Mouse (Mus musculus): Measurements from ENCODE around the gene E030018B13Rik. TPM values are rescaled to one million over a fixed set of nuclear protein-coding genes. Genes with fewer than 3 reads are reported as not detected.

The E030018B13Rik gene
- polyA plus RNA-seq (2012; ENCODE audit: insufficient read depth, low replicate concordance) = not detected in 2 replicates

GRCm38 (mm10) chr7:63916268-63916907 is at the start of gene E030018B13Rik:
E030018B13Rik (plus strand) TSS chr7:63916857.
- peaks cover 100% of the 10 kb centered on the region for H3K4me1 ChIP-seq
- H3K9me3 ChIP-seq = no peaks in the 10 kb centered on the region
- TF ChIP-seq FLI1 (IDR thresholded peaks at IDR 0.05; ENCODE audit: low read length) (no peak), GATA1 (IDR thresholded peaks at IDR 0.05; ENCODE audit: borderline replicate concordance, low read length) (no peak)
- H3K4me3 ChIP-seq (replicated peaks) = peak within 1 kb of the TSS; percentile 54
- H3K27me3 ChIP-seq (replicated peaks) = no peaks in the 10 kb centered on the region
- peaks cover 82% of the 10 kb centered on the region for H3K36me3 ChIP-seq (replicated peaks; ENCODE audit: low read length)

GRCm38 (mm10) chr7:63868356-63868918 is 48.2 kb upstream of the E030018B13Rik start:
- no peak for TF ChIP-seq FLI1 (IDR thresholded peaks at IDR 0.05; ENCODE audit: low read length)
- no peak for TF ChIP-seq GATA1 (IDR thresholded peaks at IDR 0.05; ENCODE audit: borderline replicate concordance, low read length)
- H3K27me3 ChIP-seq (replicated peaks) = peaks cover 47% of the 10 kb centered on the region
- no peaks in the 10 kb centered on the region for H3K9me3 ChIP-seq
- peaks cover 10% of the 10 kb centered on the region for H3K4me1 ChIP-seq
- no peaks in the 10 kb centered on the region for H3K36me3 ChIP-seq (replicated peaks; ENCODE audit: low read length)
- no peak overlapping the region for H3K4me3 ChIP-seq (replicated peaks)

GRCm38 (mm10) chr7:63871698-63872097 is 45.0 kb upstream of the E030018B13Rik start:
- H3K4me1 ChIP-seq = peaks cover 20% of the 10 kb centered on the region
- no peaks in the 10 kb centered on the region for H3K9me3 ChIP-seq
- TF ChIP-seq GATA1 (IDR thresholded peaks at IDR 0.05; ENCODE audit: borderline replicate concordance, low read length) (no peak), FLI1 (IDR thresholded peaks at IDR 0.05; ENCODE audit: low read length) (no peak)
- H3K4me3 ChIP-seq (replicated peaks) = no peak overlapping the region
- no peaks in the 10 kb centered on the region for H3K36me3 ChIP-seq (replicated peaks; ENCODE audit: low read length)
- peaks cover 47% of the 10 kb centered on the region for H3K27me3 ChIP-seq (replicated peaks)

DNA sequence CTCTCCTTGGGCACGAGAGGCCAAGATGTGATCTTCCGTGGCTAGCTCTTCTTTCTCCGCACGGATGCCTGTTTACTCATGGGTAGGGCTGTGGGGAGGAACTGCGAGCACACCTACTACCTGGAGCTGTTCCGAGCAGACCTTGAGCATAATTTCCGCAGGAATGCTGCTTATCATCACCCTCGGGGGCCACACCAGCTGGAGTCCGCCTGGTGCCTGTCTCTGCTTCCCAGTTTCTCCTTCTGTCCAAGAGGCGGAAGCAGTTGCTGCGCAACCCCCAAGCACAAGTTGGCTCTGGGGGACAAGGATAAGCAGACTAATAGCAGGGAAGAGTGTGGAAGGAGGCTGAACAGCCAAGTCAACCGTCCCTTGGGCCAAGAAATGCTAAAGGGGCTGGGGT is 42.8 kb upstream of the E030018B13Rik start:
- Histone ChIP-seq H3K9me3 (no peaks in the 10 kb centered on the region), H3K27me3 (replicated peaks) (peaks cover 44% of the 10 kb centered on the region), H3K4me1 (peaks cover 14% of the 10 kb centered on the region), H3K4me3 (replicated peaks) (no peak overlapping the region), H3K36me3 (replicated peaks; ENCODE audit: low read length) (no peaks in the 10 kb centered on the region)
- TF ChIP-seq FLI1 (IDR thresholded peaks at IDR 0.05; ENCODE audit: low read length) = no peak
- no peak for TF ChIP-seq GATA1 (IDR thresholded peaks at IDR 0.05; ENCODE audit: borderline replicate concordance, low read length)

GRCm38 (mm10) chr7:63875686-63876085 is 41.0 kb upstream of the E030018B13Rik start:
- Histone ChIP-seq H3K9me3 (no peaks in the 10 kb centered on the region), H3K36me3 (replicated peaks; ENCODE audit: low read length) (no peaks in the 10 kb centered on the region), H3K4me1 (peaks cover 14% of the 10 kb centered on the region), H3K4me3 (replicated peaks) (no peak overlapping the region), H3K27me3 (replicated peaks) (peaks cover 45% of the 10 kb centered on the region)
- TF ChIP-seq GATA1 (IDR thresholded peaks at IDR 0.05; ENCODE audit: borderline replicate concordance, low read length) = no peak
- TF ChIP-seq FLI1 (IDR thresholded peaks at IDR 0.05; ENCODE audit: low read length) = no peak

DNA sequence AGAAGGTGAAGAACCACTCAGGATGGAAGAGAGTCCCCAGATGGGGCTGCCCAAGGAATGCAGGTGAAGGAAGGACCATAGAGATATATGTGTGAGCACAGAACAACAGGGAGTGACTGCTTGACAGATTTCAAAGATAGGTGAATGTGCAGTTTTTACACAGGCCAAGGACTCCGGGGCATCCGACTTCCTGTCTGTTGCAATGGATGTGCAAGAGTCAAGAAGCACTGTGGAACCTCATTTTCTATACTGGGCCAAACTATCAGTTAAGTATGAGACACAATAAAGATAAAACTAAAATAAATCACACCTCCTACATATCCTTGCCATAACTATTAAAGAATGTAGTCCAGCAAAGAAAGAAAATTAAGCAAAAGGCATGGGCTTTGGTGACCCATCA is 40.0 kb upstream of the E030018B13Rik start:
- TF ChIP-seq GATA1 (IDR thresholded peaks at IDR 0.05; ENCODE audit: borderline replicate concordance, low read length) (no peak), FLI1 (IDR thresholded peaks at IDR 0.05; ENCODE audit: low read length) (no peak)
- no peak overlapping the region for H3K4me3 ChIP-seq (replicated peaks)
- peaks cover 14% of the 10 kb centered on the region for H3K4me1 ChIP-seq
- H3K9me3 ChIP-seq = no peaks in the 10 kb centered on the region
- H3K36me3 ChIP-seq (replicated peaks; ENCODE audit: low read length) = no peaks in the 10 kb centered on the region
- H3K27me3 ChIP-seq (replicated peaks) = peaks cover 43% of the 10 kb centered on the region

DNA sequence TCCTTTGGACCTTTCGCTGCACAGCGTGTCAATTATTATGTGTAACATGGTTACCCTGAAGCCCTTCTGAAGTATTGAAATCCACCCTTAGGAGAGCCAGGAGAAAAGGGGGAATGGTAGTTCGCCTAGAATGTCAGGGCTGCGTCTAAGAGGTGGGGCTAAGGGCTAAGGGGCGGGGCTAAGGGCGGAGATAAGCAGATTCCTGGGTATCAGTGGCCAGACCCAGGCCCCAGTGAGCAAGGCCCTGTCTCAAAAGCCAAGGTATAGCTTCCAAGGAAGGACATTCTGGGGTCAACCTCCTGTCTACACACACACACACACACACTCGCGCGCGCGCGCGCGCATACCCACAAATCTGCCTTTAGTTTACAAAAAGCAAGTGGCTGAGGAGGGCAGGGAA is 39.0 kb upstream of the E030018B13Rik start:
- Histone ChIP-seq H3K9me3 (no peaks in the 10 kb centered on the region), H3K36me3 (replicated peaks; ENCODE audit: low read length) (no peaks in the 10 kb centered on the region), H3K4me1 (peaks cover 14% of the 10 kb centered on the region), H3K4me3 (replicated peaks) (no peak overlapping the region), H3K27me3 (replicated peaks) (peaks cover 47% of the 10 kb centered on the region)
- TF ChIP-seq GATA1 (IDR thresholded peaks at IDR 0.05; ENCODE audit: borderline replicate concordance, low read length) = no peak
- no peak for TF ChIP-seq FLI1 (IDR thresholded peaks at IDR 0.05; ENCODE audit: low read length)

DNA sequence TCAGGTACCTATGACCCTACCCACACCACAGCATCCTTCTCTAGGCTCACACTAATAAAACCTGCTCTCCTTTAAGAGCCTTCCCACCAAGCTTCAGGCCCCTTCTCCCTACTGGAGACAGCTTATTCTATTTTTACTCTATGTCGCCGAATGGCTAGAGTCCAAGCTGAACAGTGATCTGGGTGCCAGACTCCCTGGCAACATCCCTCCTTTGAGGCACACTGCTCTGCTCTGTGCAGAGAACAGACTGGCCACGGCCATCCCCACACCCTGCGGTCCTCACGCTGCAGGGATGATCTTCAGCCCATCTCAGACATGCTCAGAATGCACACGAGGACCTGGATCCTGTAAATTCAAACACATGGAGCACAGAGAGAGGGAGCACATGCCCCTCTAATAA is 37.1 kb upstream of the E030018B13Rik start:
- Histone ChIP-seq H3K9me3 (no peaks in the 10 kb centered on the region), H3K27me3 (replicated peaks) (peaks cover 39% of the 10 kb centered on the region), H3K4me1 (peaks cover 3% of the 10 kb centered on the region), H3K36me3 (replicated peaks; ENCODE audit: low read length) (no peaks in the 10 kb centered on the region), H3K4me3 (replicated peaks) (no peak overlapping the region)
- TF ChIP-seq GATA1 (IDR thresholded peaks at IDR 0.05; ENCODE audit: borderline replicate concordance, low read length) (no peak), FLI1 (IDR thresholded peaks at IDR 0.05; ENCODE audit: low read length) (no peak)

- Histone ChIP-seq H3K4me3 (replicated peaks) (no peak overlapping the region), H3K27me3 (replicated peaks) (peaks cover 20% of the 10 kb centered on the region), H3K9me3 (no peaks in the 10 kb centered on the region), H3K36me3 (replicated peaks; ENCODE audit: low read length) (peaks cover 10% of the 10 kb centered on the region), H3K4me1 (peaks cover 10% of the 10 kb centered on the region)
- no peak for TF ChIP-seq GATA1 (IDR thresholded peaks at IDR 0.05; ENCODE audit: borderline replicate concordance, low read length)
- TF ChIP-seq FLI1 (IDR thresholded peaks at IDR 0.05; ENCODE audit: low read length) = no peak
Observed at GRCm38 (mm10) chr7:63882739-63883138, 33.9 kb upstream of the E030018B13Rik start.

- H3K27me3 ChIP-seq (replicated peaks) = peaks cover 16% of the 10 kb centered on the region
- H3K9me3 ChIP-seq = no peaks in the 10 kb centered on the region
- H3K36me3 ChIP-seq (replicated peaks; ENCODE audit: low read length) = peaks cover 33% of the 10 kb centered on the region
- no peak overlapping the region for H3K4me3 ChIP-seq (replicated peaks)
- H3K4me1 ChIP-seq = peaks cover 24% of the 10 kb centered on the region
- TF ChIP-seq FLI1 (IDR thresholded peaks at IDR 0.05; ENCODE audit: low read length) (no peak), GATA1 (IDR thresholded peaks at IDR 0.05; ENCODE audit: borderline replicate concordance, low read length) (no peak)
Observed at GRCm38 (mm10) chr7:63885025-63885424, 31.6 kb upstream of the E030018B13Rik start.

Data from megakaryocyte, embryonic 14.5 days (primary cell).